Mouse (Mus musculus): ENCODE measurements around the gene C2cd2. TPM values are rescaled to one million over a fixed set of nuclear protein-coding genes. Genes with fewer than 3 reads are reported as not detected.

Gene C2cd2
- polyA plus RNA-seq, 1 experiment from 2014 or later, result 13.0 TPM

DNA sequence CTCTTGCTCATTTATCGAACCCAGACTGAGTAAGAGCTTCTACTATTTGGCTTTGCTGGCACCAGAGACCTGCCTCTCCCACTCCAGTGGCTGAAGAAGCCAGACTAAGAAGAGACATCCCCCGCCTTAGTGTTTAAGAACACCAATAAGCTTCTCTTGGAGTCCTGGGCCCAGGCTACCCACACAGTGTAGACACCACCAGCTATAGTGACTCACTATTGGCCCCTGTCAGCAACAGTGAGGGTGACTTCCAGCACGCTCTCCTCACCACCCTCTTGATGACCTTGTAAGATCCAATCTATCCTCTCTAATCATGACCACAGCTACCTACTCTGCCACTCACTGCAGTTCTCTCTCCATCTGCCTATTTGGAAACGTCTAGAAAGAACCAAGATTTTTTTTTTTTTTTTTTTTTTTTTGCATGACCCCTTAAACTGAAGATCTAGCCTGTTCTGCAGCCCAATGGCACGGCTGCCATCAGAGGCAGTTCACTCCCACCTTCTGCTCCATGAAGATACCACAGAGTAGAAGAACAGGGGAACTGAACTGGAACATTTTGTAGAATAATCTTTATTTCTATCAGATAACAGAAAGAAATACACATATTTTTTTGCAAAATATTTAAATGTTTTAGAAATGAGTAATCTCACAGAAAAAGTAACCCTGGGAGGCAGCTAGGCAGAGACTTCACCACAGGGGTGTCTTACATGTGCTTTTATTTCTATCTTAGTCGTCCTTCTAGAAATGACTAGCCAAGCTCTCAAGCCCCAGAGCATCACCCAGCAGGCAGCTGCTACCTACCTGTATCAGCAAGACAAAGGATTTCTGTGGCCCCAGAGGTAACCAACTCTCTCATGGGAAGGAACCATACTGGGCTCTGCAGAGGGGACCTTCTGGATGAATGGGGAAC lies 93.0 kb downstream of the C2cd2 start:
- Histone ChIP-seq H3K4me3 (replicated peaks) (no peak overlapping the region), H3K9me3 (no peaks in the 10 kb centered on the region), H3K4me1 (no peaks in the 10 kb centered on the region), H3K36me3 (replicated peaks) (peaks cover 10% of the 10 kb centered on the region; the same call in 1 of the 2 replicates), H3K27me3 (no peaks in the 10 kb centered on the region), H3K27ac (no peak overlapping the region), H3K4me2 (no peak overlapping the region), H3K9ac (no peak overlapping the region)
- 65% methylated on average over 6 of the region's 6 CpGs for WGBS
- no peak for ATAC-seq (ENCODE audit: low FRiP score)

DNA sequence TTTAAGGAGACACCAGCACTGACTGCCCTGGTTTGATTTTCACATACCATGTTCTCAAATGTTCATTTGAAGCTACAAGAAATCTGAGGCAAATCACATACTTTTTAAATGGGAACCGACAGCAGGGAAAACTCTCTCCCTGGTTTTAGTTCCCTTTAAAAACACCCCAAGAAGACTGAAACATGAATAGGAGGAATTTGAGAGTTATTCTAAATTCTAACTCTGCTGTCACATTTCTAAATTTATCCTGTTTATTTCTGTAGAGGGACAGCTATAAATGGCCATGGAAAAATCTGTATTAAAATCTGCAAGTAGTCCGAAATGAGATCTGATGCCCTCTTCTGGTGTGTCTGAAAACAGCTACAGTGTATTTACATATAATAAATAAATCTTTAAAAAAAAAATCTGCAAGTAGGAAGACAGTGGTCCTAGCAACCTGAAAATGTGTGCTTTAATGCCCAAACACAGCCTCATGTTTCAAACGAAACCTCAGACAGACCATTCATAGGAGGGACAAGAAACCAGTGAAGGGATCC lies 98.4 kb downstream of the C2cd2 start:
- H3K27ac ChIP-seq, result no peak overlapping the region
- WGBS, result 85% methylated on average over 3 of the region's 3 CpGs
- no peaks in the 10 kb centered on the region for H3K27me3 ChIP-seq
- no peak overlapping the region for H3K4me3 ChIP-seq (replicated peaks)
- H3K9ac ChIP-seq, result no peak overlapping the region
- H3K36me3 ChIP-seq (replicated peaks), result 0 out of 2 replicates have a peak, but pooled peaks cover 15% of the 10 kb centered on the region
- ATAC-seq (ENCODE audit: low FRiP score), result no peak
- H3K4me2 ChIP-seq, result no peak overlapping the region
- no peaks in the 10 kb centered on the region for H3K4me1 ChIP-seq
- no peaks in the 10 kb centered on the region for H3K9me3 ChIP-seq

DNA sequence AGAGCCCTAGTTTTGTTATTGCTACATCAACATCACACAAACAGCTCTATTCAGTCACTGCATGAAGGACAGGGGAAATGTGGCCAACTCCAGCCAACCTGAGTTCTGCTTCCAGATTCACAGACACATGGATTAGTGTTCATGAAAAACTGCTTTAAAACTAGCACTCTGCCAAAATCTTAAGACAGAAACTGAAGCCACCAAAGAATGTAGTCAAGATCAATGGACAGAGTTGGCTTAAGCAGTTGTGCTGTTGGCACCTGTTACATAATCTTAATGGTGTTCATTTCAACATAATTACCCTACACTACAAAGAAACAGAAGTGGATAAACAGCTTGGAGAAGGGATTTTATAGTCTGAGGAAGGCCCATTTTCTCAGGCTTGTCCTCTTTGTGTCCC lies 106.3 kb downstream of the C2cd2 start:
- peaks cover 8% of the 10 kb centered on the region for H3K4me1 ChIP-seq
- no peaks in the 10 kb centered on the region for H3K9me3 ChIP-seq
- H3K4me2 ChIP-seq, result no peak overlapping the region
- H3K36me3 ChIP-seq (replicated peaks), result 0 out of 2 replicates have a peak, but pooled peaks cover 7% of the 10 kb centered on the region
- ATAC-seq (ENCODE audit: low FRiP score), result no peak
- no peaks in the 10 kb centered on the region for H3K27me3 ChIP-seq
- H3K4me3 ChIP-seq (replicated peaks), result no peak overlapping the region
- H3K27ac ChIP-seq, result no peak overlapping the region
- no peak overlapping the region for H3K9ac ChIP-seq

DNA sequence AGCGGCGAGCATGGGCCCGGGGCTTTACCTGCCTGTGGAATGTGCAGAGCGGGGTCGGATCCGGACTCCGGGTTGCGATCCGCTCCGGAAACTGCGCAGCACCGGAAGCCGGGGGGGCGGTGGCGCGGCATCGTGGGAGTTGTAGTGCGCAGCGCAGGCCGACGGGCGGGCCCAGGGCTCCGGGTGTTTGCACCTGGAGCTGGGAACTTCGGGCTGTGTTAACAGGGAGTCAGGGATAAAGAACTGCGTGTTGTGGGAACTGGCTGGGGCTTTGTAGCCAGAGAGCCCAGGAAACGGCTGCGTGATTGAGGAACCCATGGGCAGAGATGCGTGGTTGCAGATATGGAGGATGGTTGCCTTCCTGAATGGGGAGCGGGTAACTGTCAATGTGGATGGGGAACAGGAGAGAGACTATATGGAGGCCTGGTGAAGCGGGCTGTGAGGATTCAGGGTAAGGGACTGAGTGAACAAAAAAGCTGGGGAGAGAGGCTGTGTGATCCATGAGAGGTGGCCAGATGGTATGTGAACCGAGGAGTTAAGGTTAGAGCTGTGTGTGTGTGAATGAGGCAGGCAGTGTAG lies 110.6 kb downstream of the C2cd2 start, which contains the start of gene Prdm15:
Gene Prdm15 (minus strand): TSS at position 110 of the 579 bp plus-strand sequence.
- peak; percentile 92 for ATAC-seq (ENCODE audit: low FRiP score)
- no peaks in the 10 kb centered on the region for H3K27me3 ChIP-seq
- H3K9me3 ChIP-seq, result no peaks in the 10 kb centered on the region
- H3K4me1 ChIP-seq, result peaks cover 24% of the 10 kb centered on the region
- H3K4me3 ChIP-seq (replicated peaks), result peak within 1 kb of the TSS; percentile 94
- peak within 1 kb of the TSS; percentile 98 for H3K9ac ChIP-seq
- peak within 1 kb of the TSS; percentile 98 for H3K27ac ChIP-seq
- WGBS, result 1% methylated on average over 31 of the region's 31 CpGs
- H3K36me3 ChIP-seq (replicated peaks), result peaks cover 11% of the 10 kb centered on the region
- H3K4me2 ChIP-seq, result peak within 1 kb of the TSS; percentile 75

DNA sequence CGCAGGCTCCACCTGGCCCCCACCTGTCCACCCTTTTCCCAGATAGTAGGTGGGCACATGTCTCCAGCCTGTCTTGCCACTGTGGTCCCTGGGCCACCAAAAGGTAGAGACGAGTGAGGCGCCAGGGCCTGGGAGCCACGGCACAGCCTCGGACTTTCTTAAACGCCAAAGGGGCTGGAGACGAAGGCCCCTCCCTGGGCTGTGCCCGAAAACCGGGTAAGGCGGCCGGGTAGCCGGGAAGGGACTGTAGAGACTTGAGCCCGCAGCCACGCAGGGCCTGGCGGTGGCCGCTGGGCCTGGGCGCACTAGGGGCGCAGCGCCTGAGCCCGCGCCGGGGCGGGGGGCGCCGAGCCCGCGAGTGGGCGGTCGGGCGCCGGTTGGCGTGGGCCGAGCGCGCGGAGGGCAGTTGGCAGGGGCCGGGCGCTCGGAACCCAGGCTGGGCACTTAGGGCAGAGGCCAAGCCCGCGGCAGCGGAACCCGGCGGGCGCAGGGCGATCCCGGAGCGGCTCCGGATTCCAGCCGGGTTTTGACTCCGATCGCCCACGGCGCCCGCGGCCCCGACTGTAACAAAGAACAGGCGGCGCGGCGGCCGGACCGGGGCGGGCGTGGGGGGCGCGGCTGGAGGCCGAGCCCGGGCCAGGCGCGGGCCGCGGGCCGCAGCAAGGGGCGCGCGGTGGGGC lies 111.2 kb downstream of the C2cd2 start:
- H3K36me3 ChIP-seq (replicated peaks), result peaks cover 15% of the 10 kb centered on the region
- under 1% methylated on average over 76 of the region's 77 CpGs for WGBS
- peak; percentile 91 for ATAC-seq (ENCODE audit: low FRiP score)

DNA sequence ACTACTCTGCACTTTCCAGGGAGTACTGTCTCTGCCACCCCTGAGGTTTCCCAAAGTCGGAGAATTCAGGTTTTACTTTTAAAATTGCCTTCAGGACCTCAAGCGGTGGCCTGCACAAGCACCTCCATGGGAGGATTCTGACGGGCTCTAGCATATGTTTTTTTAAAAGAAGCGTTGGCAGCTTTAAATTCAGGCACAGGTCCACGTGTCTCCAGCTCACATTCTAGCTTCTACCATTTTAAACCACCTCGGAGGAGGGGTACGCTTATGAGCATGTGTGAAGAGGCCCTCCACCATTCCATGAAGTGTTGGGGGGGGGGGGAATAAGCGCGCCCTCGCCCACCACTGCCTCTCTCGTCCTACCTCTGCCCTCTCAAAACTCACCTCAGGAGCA lies 111.7 kb downstream of the C2cd2 start:
- Histone ChIP-seq H3K27me3 (no peaks in the 10 kb centered on the region), H3K4me3 (replicated peaks) (peak overlapping the region; percentile 94), H3K4me2 (peak overlapping the region; percentile 75), H3K27ac (peak overlapping the region; percentile 98), H3K9me3 (no peaks in the 10 kb centered on the region), H3K4me1 (peaks cover 24% of the 10 kb centered on the region), H3K9ac (peak overlapping the region; percentile 98), H3K36me3 (replicated peaks) (peaks cover 20% of the 10 kb centered on the region)
- 3% methylated on average over 11 of the region's 11 CpGs for WGBS
- no peak for ATAC-seq (ENCODE audit: low FRiP score)

More for the DNA sequence above, 111.2 kb downstream of the C2cd2 start:
- peak overlapping the region; percentile 98 for H3K27ac ChIP-seq
- H3K4me3 ChIP-seq (replicated peaks), result peak overlapping the region; percentile 94
- peak overlapping the region; percentile 75 for H3K4me2 ChIP-seq
- H3K9ac ChIP-seq, result peak overlapping the region; percentile 98
- H3K4me1 ChIP-seq, result peaks cover 24% of the 10 kb centered on the region
- H3K9me3 ChIP-seq, result no peaks in the 10 kb centered on the region
- H3K27me3 ChIP-seq, result no peaks in the 10 kb centered on the region

DNA sequence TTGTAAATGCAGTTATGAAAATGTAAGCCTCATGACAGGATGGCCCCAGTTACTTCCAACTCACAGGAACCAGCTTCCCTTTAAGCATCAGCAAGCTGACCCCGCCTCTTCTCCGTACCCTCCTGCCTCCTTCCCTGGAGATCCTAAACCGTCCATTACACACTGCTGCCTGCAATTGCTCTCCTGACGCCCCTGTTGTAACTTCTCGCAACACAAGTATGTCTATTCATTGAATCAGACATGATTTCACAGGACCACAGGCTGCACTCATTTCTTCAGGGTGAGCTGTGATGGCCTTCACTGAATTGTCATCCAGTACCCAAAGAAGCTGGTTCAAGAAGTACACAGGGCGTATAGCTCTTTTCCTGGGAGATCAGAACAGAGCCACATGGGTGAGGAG lies 113.6 kb downstream of the C2cd2 start:
- Histone ChIP-seq H3K4me2 (no peak overlapping the region), H3K9ac (no peak overlapping the region)

DNA sequence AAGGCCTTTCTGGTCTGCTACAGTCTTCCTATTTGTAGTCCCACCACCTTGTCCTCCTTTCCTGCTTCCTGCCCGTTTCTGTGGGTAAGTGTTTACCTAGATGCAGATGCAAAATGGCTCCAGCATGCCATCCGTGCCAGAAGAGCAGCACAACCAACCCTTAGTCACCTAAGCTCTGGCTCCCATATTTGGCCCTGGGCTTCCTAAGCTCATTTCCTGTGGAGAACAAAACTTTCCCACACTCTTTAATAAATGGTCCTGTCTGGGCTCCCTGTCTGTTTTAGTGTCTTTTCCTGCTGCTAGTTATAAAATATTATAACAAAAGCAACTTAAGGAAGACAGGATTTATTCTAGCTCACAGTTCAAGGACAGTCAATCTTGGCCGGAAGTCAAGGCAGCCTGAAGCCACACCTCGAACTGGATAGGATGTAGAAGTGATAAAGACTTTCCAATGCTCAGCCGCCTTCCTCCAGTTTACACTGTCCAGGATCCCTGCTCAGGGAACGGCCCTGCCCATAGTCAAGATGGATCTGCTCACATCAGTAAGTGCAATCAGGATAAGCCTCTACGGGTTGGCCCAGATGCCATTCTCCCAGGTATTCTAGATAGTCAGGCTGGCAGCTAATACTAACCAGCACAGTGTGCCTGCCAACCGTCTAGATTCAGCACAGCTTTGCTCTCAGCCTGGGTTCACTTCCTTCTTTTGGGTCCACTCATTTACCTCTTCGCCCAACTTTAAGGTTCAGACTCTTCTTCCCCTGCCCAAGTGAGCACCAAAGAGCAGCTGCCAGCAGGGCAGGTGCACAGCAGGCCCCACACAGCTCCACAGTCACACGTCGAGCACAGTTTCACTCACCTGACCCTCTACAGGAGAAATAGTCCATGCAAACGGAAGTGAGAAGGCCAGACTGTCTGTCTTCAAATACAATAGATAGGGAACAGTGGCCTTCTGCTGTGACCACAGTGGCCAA lies 117.1 kb downstream of the C2cd2 start:
- ATAC-seq (ENCODE audit: low FRiP score), result no peak
- Histone ChIP-seq H3K4me3 (replicated peaks) (no peak overlapping the region), H3K4me1 (peaks cover 11% of the 10 kb centered on the region), H3K4me2 (no peak overlapping the region), H3K9me3 (no peaks in the 10 kb centered on the region), H3K27me3 (no peaks in the 10 kb centered on the region), H3K27ac (no peak overlapping the region), H3K9ac (no peak overlapping the region), H3K36me3 (replicated peaks) (peaks cover 35% of the 10 kb centered on the region)
- 92% methylated on average over 12 of the region's 12 CpGs for WGBS

More for the DNA sequence above, 113.6 kb downstream of the C2cd2 start:
- Histone ChIP-seq H3K27me3 (no peaks in the 10 kb centered on the region), H3K36me3 (replicated peaks) (peaks cover 24% of the 10 kb centered on the region), H3K9me3 (no peaks in the 10 kb centered on the region), H3K4me3 (replicated peaks) (no peak overlapping the region), H3K27ac (no peak overlapping the region), H3K4me1 (peaks cover 24% of the 10 kb centered on the region)
- WGBS, result 87% methylated on average over 6 of the region's 6 CpGs
- ATAC-seq (ENCODE audit: low FRiP score), result no peak

DNA sequence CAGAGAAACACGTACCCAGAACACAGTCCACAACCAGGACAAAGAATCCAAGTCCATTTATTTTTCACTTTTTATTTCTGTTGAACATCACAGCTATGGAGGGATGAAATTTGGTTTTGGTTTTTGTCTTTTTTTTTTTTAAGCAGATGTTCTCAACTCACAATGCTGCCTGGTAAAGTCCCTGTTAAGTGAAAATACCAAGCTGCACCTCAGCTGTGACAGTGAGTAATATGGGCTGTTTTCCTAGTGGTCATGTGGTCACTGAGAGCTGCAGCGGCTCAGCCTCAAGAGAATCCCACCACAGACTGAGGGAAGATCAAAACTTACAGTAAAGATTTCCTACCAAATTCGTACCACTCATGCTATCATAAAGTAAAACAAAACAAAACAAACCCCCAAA lies 130.2 kb downstream of the C2cd2 start:
- peaks cover 88% of the 10 kb centered on the region for H3K36me3 ChIP-seq (replicated peaks)
- no peaks in the 10 kb centered on the region for H3K4me1 ChIP-seq
- H3K9me3 ChIP-seq, result no peaks in the 10 kb centered on the region
- no peak for ATAC-seq (ENCODE audit: low FRiP score)
- no peak overlapping the region for H3K4me2 ChIP-seq
- H3K4me3 ChIP-seq (replicated peaks), result no peak overlapping the region
- no peak overlapping the region for H3K27ac ChIP-seq
- 90% methylated on average over 3 of the region's 3 CpGs for WGBS
- H3K9ac ChIP-seq, result no peak overlapping the region
- no peaks in the 10 kb centered on the region for H3K27me3 ChIP-seq

DNA sequence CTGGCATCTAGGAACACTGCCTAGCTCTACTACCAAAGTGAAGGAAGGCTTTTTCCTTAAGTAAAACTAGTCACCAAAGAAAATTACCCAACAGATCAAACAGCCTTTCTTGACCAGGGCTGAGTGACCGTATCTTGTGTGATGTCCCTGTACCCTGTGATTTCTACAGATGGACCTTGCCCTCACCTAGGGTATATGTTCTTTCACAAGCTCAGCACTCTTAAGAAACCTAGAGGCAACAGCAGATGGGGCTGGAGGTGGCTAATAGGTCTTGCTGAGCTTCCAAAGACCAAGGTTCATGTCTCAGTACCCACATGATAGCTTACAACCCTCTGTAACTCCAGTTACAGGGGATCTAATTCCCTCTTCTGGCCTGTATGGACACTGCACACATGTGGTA lies 134.2 kb downstream of the C2cd2 start:
- no peaks in the 10 kb centered on the region for H3K4me1 ChIP-seq
- no peak overlapping the region for H3K4me2 ChIP-seq
- no peak for ATAC-seq (ENCODE audit: low FRiP score)
- no peak overlapping the region for H3K27ac ChIP-seq
- H3K9ac ChIP-seq, result no peak overlapping the region
- no peak overlapping the region for H3K4me3 ChIP-seq (replicated peaks)
- H3K36me3 ChIP-seq (replicated peaks), result peaks cover 57% of the 10 kb centered on the region
- H3K27me3 ChIP-seq, result no peaks in the 10 kb centered on the region
- WGBS, result 86% methylated on average over 1 of the region's 1 CpGs
- H3K9me3 ChIP-seq, result no peaks in the 10 kb centered on the region

DNA sequence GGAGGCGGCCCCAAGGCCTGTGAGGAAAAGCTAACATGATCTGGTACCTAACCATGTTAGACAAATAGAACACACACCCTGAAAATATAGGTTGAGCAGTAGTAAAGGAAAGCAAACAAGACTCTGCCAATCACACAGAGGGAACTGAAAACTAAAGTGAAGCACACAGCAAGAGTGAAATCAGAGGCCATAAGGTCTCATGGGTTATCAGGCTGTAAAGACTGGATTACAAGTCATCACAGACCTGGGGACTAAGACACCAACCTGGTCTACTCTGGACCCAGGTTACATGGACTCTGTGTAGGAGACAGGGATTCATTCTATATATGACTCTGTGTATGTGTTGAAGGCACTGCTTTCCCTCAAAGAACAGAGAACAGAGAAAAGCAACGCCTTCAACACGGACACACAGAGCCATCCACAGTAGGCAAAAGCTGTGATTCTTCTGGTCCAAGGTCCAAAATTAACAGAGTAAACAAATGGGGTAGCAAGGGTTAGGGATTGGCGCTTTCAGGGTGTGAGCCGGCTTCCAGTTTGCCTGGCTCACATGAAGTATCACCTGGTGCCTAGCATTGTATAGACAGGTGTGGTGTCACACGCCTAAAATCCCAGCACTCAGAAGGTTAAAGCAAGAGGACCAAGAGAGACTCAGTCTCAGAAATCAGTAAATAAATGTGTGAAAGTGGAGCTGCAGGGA lies 138.9 kb downstream of the C2cd2 start:
- Histone ChIP-seq H3K9ac (no peak overlapping the region), H3K27me3 (no peaks in the 10 kb centered on the region), H3K4me2 (no peak overlapping the region), H3K4me1 (no peaks in the 10 kb centered on the region), H3K36me3 (replicated peaks) (peaks cover 56% of the 10 kb centered on the region), H3K27ac (no peak overlapping the region), H3K9me3 (no peaks in the 10 kb centered on the region), H3K4me3 (replicated peaks) (no peak overlapping the region)
- WGBS, result 95% methylated on average over 6 of the region's 6 CpGs
- ATAC-seq (ENCODE audit: low FRiP score), result no peak
